Mouse (Mus musculus): Measurements from ENCODE around the gene Nsmce4a. TPM values are rescaled to one million over a fixed set of nuclear protein-coding genes. Genes with fewer than 3 reads are reported as not detected.

Nsmce4a gene
- total RNA-seq, 1 experiment, result 90.9 TPM

GRCm38 (mm10) chr7:130564596-130564995 is 8.3 kb downstream of the Nsmce4a start:
- H3K36me3 ChIP-seq (ENCODE audit: control insufficient read depth, insufficient read depth, low read length, poor library complexity, severe bottlenecking), result no peaks in the 10 kb centered on the region
- H3K9me3 ChIP-seq (ENCODE audit: control insufficient read depth, insufficient read depth, low read depth, low read length), result no peaks in the 10 kb centered on the region
- no peak overlapping the region for H3K9ac ChIP-seq (ENCODE audit: insufficient read depth, low read depth, low read length, poor library complexity, severe bottlenecking)
- TF ChIP-seq HCFC1 (IDR thresholded peaks at IDR 0.05; ENCODE audit: borderline replicate concordance, insufficient read depth, low read length) (no peak), CHD2 (IDR thresholded peaks at IDR 0.05; ENCODE audit: low read depth, low read length) (no peak), ZNF384 (IDR thresholded peaks at IDR 0.05; ENCODE audit: low read depth, low read length) (no peak), ZC3H11A (IDR thresholded peaks at IDR 0.05; ENCODE audit: borderline replicate concordance, low read depth, low read length) (no peak), MAFK (IDR thresholded peaks at IDR 0.05; ENCODE audit: insufficient read depth, low read depth, low read length) (no peak)
- no peak overlapping the region for H3K27ac ChIP-seq (ENCODE audit: insufficient read depth, low read depth, low read length, poor library complexity, severe bottlenecking)
- H3K4me3 ChIP-seq (ENCODE audit: insufficient read depth in 1 of 2, low read depth in 1 of 2, low read length in 2 of 2, poor library complexity in 1 of 2, severe bottlenecking in 1 of 2), result no peak overlapping the region
- in situ Hi-C loops (cut with MboI; ENCODE audit: low sequenced_read_pairs in 2 of 2, unreplicated experiment in 2 of 2), result no loop called here
- no peaks in the 10 kb centered on the region for H3K4me1 ChIP-seq (ENCODE audit: control insufficient read depth in 2 of 2, insufficient read depth in 2 of 2, low read length in 2 of 2, poor library complexity in 1 of 2)
- no peak for DNase-seq (ENCODE audit: low read depth, low spot score)

GRCm38 (mm10) chr7:130563880-130564279 is 9.0 kb downstream of the Nsmce4a start:
- Histone ChIP-seq H3K9ac (ENCODE audit: insufficient read depth, low read depth, low read length, poor library complexity, severe bottlenecking) (no peak overlapping the region), H3K9me3 (ENCODE audit: control insufficient read depth, insufficient read depth, low read depth, low read length) (no peaks in the 10 kb centered on the region), H3K4me3 (ENCODE audit: insufficient read depth in 1 of 2, low read depth in 1 of 2, low read length in 2 of 2, poor library complexity in 1 of 2, severe bottlenecking in 1 of 2) (no peak overlapping the region), H3K27ac (ENCODE audit: insufficient read depth, low read depth, low read length, poor library complexity, severe bottlenecking) (no peak overlapping the region), H3K36me3 (ENCODE audit: control insufficient read depth, insufficient read depth, low read length, poor library complexity, severe bottlenecking) (no peaks in the 10 kb centered on the region), H3K4me1 (ENCODE audit: control insufficient read depth in 2 of 2, insufficient read depth in 2 of 2, low read length in 2 of 2, poor library complexity in 1 of 2) (no peaks in the 10 kb centered on the region)
- in situ Hi-C loops (cut with MboI; ENCODE audit: low sequenced_read_pairs in 2 of 2, unreplicated experiment in 2 of 2), result no loop called here
- no peak for DNase-seq (ENCODE audit: low read depth, low spot score)
- TF ChIP-seq CHD2 (IDR thresholded peaks at IDR 0.05; ENCODE audit: low read depth, low read length) (no peak), MAFK (IDR thresholded peaks at IDR 0.05; ENCODE audit: insufficient read depth, low read depth, low read length) (no peak), HCFC1 (IDR thresholded peaks at IDR 0.05; ENCODE audit: borderline replicate concordance, insufficient read depth, low read length) (no peak), ZC3H11A (IDR thresholded peaks at IDR 0.05; ENCODE audit: borderline replicate concordance, low read depth, low read length) (no peak), ZNF384 (IDR thresholded peaks at IDR 0.05; ENCODE audit: low read depth, low read length) (no peak)

- DNase-seq (ENCODE audit: low read depth, low spot score), result no peak
- Histone ChIP-seq H3K4me1 (ENCODE audit: control insufficient read depth in 2 of 2, insufficient read depth in 2 of 2, low read length in 2 of 2, poor library complexity in 1 of 2) (no peaks in the 10 kb centered on the region), H3K9ac (ENCODE audit: insufficient read depth, low read depth, low read length, poor library complexity, severe bottlenecking) (no peak overlapping the region), H3K27ac (ENCODE audit: insufficient read depth, low read depth, low read length, poor library complexity, severe bottlenecking) (no peak overlapping the region), H3K4me3 (ENCODE audit: insufficient read depth in 1 of 2, low read depth in 1 of 2, low read length in 2 of 2, poor library complexity in 1 of 2, severe bottlenecking in 1 of 2) (no peak overlapping the region), H3K9me3 (ENCODE audit: control insufficient read depth, insufficient read depth, low read depth, low read length) (no peaks in the 10 kb centered on the region), H3K36me3 (ENCODE audit: control insufficient read depth, insufficient read depth, low read length, poor library complexity, severe bottlenecking) (no peaks in the 10 kb centered on the region)
- in situ Hi-C loops (cut with MboI; ENCODE audit: low sequenced_read_pairs in 2 of 2, unreplicated experiment in 2 of 2), result no loop called here
- TF ChIP-seq CHD2 (IDR thresholded peaks at IDR 0.05; ENCODE audit: low read depth, low read length), result no peak
- no peak for TF ChIP-seq ZC3H11A (IDR thresholded peaks at IDR 0.05; ENCODE audit: borderline replicate concordance, low read depth, low read length)
- no peak for TF ChIP-seq MAFK (IDR thresholded peaks at IDR 0.05; ENCODE audit: insufficient read depth, low read depth, low read length)
- TF ChIP-seq ZNF384 (IDR thresholded peaks at IDR 0.05; ENCODE audit: low read depth, low read length), result no peak
- no peak for TF ChIP-seq HCFC1 (IDR thresholded peaks at IDR 0.05; ENCODE audit: borderline replicate concordance, insufficient read depth, low read length)
These were observed 9.6 kb downstream of the Nsmce4a start for GRCm38 (mm10) chr7:130563276-130563675.

- Histone ChIP-seq H3K9ac (ENCODE audit: insufficient read depth, low read depth, low read length, poor library complexity, severe bottlenecking) (no peak overlapping the region), H3K36me3 (ENCODE audit: control insufficient read depth, insufficient read depth, low read length, poor library complexity, severe bottlenecking) (no peaks in the 10 kb centered on the region), H3K4me1 (ENCODE audit: control insufficient read depth in 2 of 2, insufficient read depth in 2 of 2, low read length in 2 of 2, poor library complexity in 1 of 2) (no peaks in the 10 kb centered on the region), H3K4me3 (ENCODE audit: insufficient read depth in 1 of 2, low read depth in 1 of 2, low read length in 2 of 2, poor library complexity in 1 of 2, severe bottlenecking in 1 of 2) (no peak overlapping the region), H3K27ac (ENCODE audit: insufficient read depth, low read depth, low read length, poor library complexity, severe bottlenecking) (no peak overlapping the region), H3K9me3 (ENCODE audit: control insufficient read depth, insufficient read depth, low read depth, low read length) (no peaks in the 10 kb centered on the region)
- in situ Hi-C loops (cut with MboI; ENCODE audit: low sequenced_read_pairs in 2 of 2, unreplicated experiment in 2 of 2), result no loop called here
- TF ChIP-seq CHD2 (IDR thresholded peaks at IDR 0.05; ENCODE audit: low read depth, low read length) (no peak), ZNF384 (IDR thresholded peaks at IDR 0.05; ENCODE audit: low read depth, low read length) (no peak), ZC3H11A (IDR thresholded peaks at IDR 0.05; ENCODE audit: borderline replicate concordance, low read depth, low read length) (no peak), MAFK (IDR thresholded peaks at IDR 0.05; ENCODE audit: insufficient read depth, low read depth, low read length) (no peak), HCFC1 (IDR thresholded peaks at IDR 0.05; ENCODE audit: borderline replicate concordance, insufficient read depth, low read length) (no peak)
- DNase-seq (ENCODE audit: low read depth, low spot score), result no peak
These were observed 12.0 kb downstream of the Nsmce4a start for GRCm38 (mm10) chr7:130560933-130561332.

- Histone ChIP-seq H3K4me1 (ENCODE audit: control insufficient read depth in 2 of 2, insufficient read depth in 2 of 2, low read length in 2 of 2, poor library complexity in 1 of 2) (no peaks in the 10 kb centered on the region), H3K36me3 (ENCODE audit: control insufficient read depth, insufficient read depth, low read length, poor library complexity, severe bottlenecking) (no peaks in the 10 kb centered on the region), H3K9ac (ENCODE audit: insufficient read depth, low read depth, low read length, poor library complexity, severe bottlenecking) (no peak overlapping the region), H3K27ac (ENCODE audit: insufficient read depth, low read depth, low read length, poor library complexity, severe bottlenecking) (no peak overlapping the region), H3K4me3 (ENCODE audit: insufficient read depth in 1 of 2, low read depth in 1 of 2, low read length in 2 of 2, poor library complexity in 1 of 2, severe bottlenecking in 1 of 2) (no peak overlapping the region), H3K9me3 (ENCODE audit: control insufficient read depth, insufficient read depth, low read depth, low read length) (no peaks in the 10 kb centered on the region)
- no peak for TF ChIP-seq HCFC1 (IDR thresholded peaks at IDR 0.05; ENCODE audit: borderline replicate concordance, insufficient read depth, low read length)
- no peak for TF ChIP-seq CHD2 (IDR thresholded peaks at IDR 0.05; ENCODE audit: low read depth, low read length)
- no peak for TF ChIP-seq ZNF384 (IDR thresholded peaks at IDR 0.05; ENCODE audit: low read depth, low read length)
- TF ChIP-seq MAFK (IDR thresholded peaks at IDR 0.05; ENCODE audit: insufficient read depth, low read depth, low read length), result no peak
- TF ChIP-seq ZC3H11A (IDR thresholded peaks at IDR 0.05; ENCODE audit: borderline replicate concordance, low read depth, low read length), result no peak
- no peak for DNase-seq (ENCODE audit: low read depth, low spot score)
- in situ Hi-C loops (cut with MboI; ENCODE audit: low sequenced_read_pairs in 2 of 2, unreplicated experiment in 2 of 2), result no loop called here
These were observed 14.3 kb downstream of the Nsmce4a start for GRCm38 (mm10) chr7:130558592-130558991.
